Mouse (Mus musculus) heart, adult 2 months (tissue): Measurements from ENCODE around the gene Naa35. TPM values are rescaled to one million over a fixed set of nuclear protein-coding genes. Genes with fewer than 3 reads are reported as not detected.

Source experiments
- DNase-seq, 2 experiments: peaks; one replicate each; pipeline ENCODE4 v3.0.0; 2021
- H3K27ac ChIP-seq: fragments of 200-600 bp; 2 replicates; pipeline ENCODE4 v1.8.1; 2022
- H3K27me3 ChIP-seq: fragments of 200-500 bp; 2 replicates; pipeline ENCODE4 v1.6.1; 2012; ENCODE audit warnings: mild to moderate bottlenecking, low read length, inconsistent platforms, mixed read lengths; ENCODE audit not compliant: control insufficient read depth, insufficient read depth
- H3K36me3 ChIP-seq: fragments of 200-500 bp; 2 replicates; pipeline ENCODE4 v1.6.1; 2012; ENCODE audit warnings: low read length, inconsistent platforms; ENCODE audit not compliant: control insufficient read depth, insufficient read depth
- H3K4me1 ChIP-seq: fragments of 200-500 bp; 2 replicates; pipeline ENCODE4 v1.6.1; 2011; ENCODE audit warnings: low read length; ENCODE audit not compliant: control insufficient read depth, insufficient read depth
- H3K4me3 ChIP-seq: fragments of 200-600 bp; 2 replicates; pipeline ENCODE4 v1.8.1; 2022
- H3K79me2 ChIP-seq: fragments of 200-500 bp; replicated peaks from 2 replicates; pipeline ENCODE4 v1.6.1; 2012; ENCODE audit warnings: mild to moderate bottlenecking, inconsistent platforms, low read length, moderate library complexity, mixed read lengths; ENCODE audit not compliant: control insufficient read depth, insufficient read depth
- H3K9ac ChIP-seq: fragments of 200-500 bp; 2 replicates; pipeline ENCODE4 v1.6.1; 2012; ENCODE audit warnings: low read depth, mild to moderate bottlenecking, control low read depth, inconsistent platforms, low read length, mixed read lengths
- CTCF ChIP-seq: fragments of 200-600 bp; IDR thresholded peaks from 2 replicates; pipeline ENCODE4 v1.8.1; 2022; ENCODE audit warnings: antibody characterized with exemption, mild to moderate bottlenecking, moderate library complexity
- EP300 ChIP-seq: fragments of 200-500 bp; IDR thresholded peaks from 2 replicates; pipeline ENCODE4 v1.6.1; 2011; ENCODE audit warnings: low read depth, low read length, control low read depth; ENCODE audit not compliant: insufficient read depth
- POLR2A ChIP-seq: fragments of 200-500 bp; IDR thresholded peaks from 2 replicates; pipeline ENCODE4 v1.6.1; 2011; ENCODE audit warnings: mild to moderate bottlenecking, low read depth, low read length, control low read depth; ENCODE audit not compliant: insufficient read depth
- WGBS: fragments of 180-500 bp; shearing (Covaris S2); methylation state at CpG from one replicate; pipeline ENCODE4 v1.1.7; 2018; 5-methylcytosine and 5-hydroxymethylcytosine counted together
- intact Hi-C: fragments of 180-260 bp; cut with DNase I; formaldehyde crosslinking; loops from one replicate; pipeline ENCODE4 v1.15.1; 2025
- polyA plus RNA-seq: library from polyadenylated mRNA; depleted of rRNA; stranded (reverse); fragments of >200 nt; gene quantifications from 2 replicates; pipeline ENCODE4 v1.2.3, GENCODE M21; 2012
- total RNA-seq, 2 experiments: library from RNA; stranded (reverse); gene quantifications; 2 replicates each; pipeline ENCODE4 v1.2.3; 2021

The Naa35 gene
- total and polyA plus RNA-seq, 3 experiments, result 28.0 to 106 (median 79.9) TPM

DNA sequence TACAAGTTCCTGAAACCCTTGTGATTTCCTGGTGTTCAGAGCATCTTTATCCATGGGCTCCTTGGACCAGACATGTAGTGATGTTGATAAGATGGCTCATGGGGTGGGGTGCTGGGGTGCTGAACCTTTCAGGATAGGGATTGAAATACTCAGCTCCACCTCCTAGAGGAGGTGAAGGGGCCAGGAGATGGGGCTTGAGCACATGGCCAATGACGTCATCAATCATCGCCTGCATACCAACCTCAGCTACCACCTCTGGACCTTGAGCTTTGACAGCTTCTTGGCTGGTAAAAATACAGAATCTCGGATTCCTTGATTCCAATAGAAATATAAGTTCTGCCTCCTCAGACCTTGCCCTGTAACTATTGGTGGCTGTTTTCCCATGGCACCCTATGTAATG, 60.4 kb downstream of the Naa35 start:
- Histone ChIP-seq H3K27ac (no peak overlapping the region), H3K79me2 (no peaks in the 10 kb centered on the region), H3K36me3 (no peaks in the 10 kb centered on the region), H3K27me3 (no peaks in the 10 kb centered on the region), H3K9ac (no peak overlapping the region), H3K4me1 (no peaks in the 10 kb centered on the region), H3K4me3 (no peak overlapping the region)
- intact Hi-C loops, result loop anchor here (5.0 kb wide), 1 partner anchor 82 kb away; no protein-coding TSS in a partner anchor
- no peak for DNase-seq
- TF ChIP-seq EP300 (no peak), POLR2A (no peak), CTCF (no peak)
- 90% methylated on average over 3 of the region's 3 CpGs for WGBS

- intact Hi-C loops, result loop anchor here (5.0 kb wide), 1 partner anchor 81 kb away; no protein-coding TSS in a partner anchor
- TF ChIP-seq EP300 (no peak), CTCF (no peak)
- H3K36me3 ChIP-seq, result no peaks in the 10 kb centered on the region
- no peak overlapping the region for H3K9ac ChIP-seq
- no peaks in the 10 kb centered on the region for H3K79me2 ChIP-seq
- H3K4me1 ChIP-seq, result no peaks in the 10 kb centered on the region
- peak in 1 of 2 experiments; percentile 14 for DNase-seq
- H3K27me3 ChIP-seq, result no peaks in the 10 kb centered on the region
- H3K4me3 ChIP-seq, result no peak overlapping the region
- H3K27ac ChIP-seq, result no peak overlapping the region
- 61% methylated on average over 11 of the region's 11 CpGs for WGBS
Measured at GRCm38 (mm10) chr13:59646674-59647244, 61.7 kb downstream of the Naa35 start.

DNA sequence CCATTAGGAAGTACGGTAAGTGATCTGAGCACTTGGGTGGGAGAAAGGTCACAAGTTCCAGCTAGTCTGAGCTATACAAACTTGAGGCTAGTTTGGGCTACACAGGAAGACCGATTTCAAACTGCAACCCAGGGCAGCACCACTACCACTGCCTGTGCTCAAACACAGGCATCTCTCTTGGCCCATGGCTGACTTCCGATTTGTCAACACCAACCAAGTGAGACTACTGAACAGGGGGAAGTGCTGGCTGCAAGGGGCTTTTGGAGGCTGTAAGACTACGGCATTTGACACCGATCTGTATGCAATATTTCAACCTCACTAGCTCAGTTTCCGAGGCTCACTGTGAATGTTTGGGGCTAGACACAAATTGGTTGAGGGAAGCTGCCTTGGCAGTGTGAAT, 62.4 kb downstream of the Naa35 start:
- H3K36me3 ChIP-seq, result no peaks in the 10 kb centered on the region
- H3K9ac ChIP-seq, result no peak overlapping the region
- WGBS, result 85% methylated on average over 6 of the region's 6 CpGs
- no peaks in the 10 kb centered on the region for H3K27me3 ChIP-seq
- H3K4me1 ChIP-seq, result no peaks in the 10 kb centered on the region
- no peak overlapping the region for H3K4me3 ChIP-seq
- no peaks in the 10 kb centered on the region for H3K79me2 ChIP-seq
- no peak for DNase-seq
- no peak overlapping the region for H3K27ac ChIP-seq
- TF ChIP-seq EP300, result no peak
- intact Hi-C loops, result loop anchor here (5.0 kb wide), 1 partner anchor 80 kb away; no protein-coding TSS in a partner anchor

DNA sequence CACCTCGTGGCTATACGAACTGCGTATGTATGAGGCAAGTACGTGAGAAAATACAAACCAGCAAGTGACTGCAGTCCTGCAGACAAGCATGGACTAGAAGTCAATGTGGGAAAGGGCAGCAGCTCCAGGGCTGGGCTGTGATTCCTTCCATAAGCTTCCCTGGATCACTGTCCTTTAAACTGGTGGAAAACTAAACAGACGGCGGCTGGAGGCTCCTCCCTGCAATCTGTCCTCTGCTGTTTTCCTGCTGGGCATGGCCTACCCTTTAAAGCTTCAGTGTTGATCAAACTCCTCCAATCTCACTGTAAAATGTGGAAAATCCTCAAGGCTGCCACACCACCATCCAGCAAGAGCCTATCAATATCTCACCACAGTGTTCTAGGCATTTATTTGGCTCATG, 63.5 kb downstream of the Naa35 start:
- intact Hi-C loops, result loop anchor here (5.0 kb wide), 1 partner anchor 79 kb away; no protein-coding TSS in a partner anchor
- WGBS, result 91% methylated on average over 6 of the region's 6 CpGs

DNA sequence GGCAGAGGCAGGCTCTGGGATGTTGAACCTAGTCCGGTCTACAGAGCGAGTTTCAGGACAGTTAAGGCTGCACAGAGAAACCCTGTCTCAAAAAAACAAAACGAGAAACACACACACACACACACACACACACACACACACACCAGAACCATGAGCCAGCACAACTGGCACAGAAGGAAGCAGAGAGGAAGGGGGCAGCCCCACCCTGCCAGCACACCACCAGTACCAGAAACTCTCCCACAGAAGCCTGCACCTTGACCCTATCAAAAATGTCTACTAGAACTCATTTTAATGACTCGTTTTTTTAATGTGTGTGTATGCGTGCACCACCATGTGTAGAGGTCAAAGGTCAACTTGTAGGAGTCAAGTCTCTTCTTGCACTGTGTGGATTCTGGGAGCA, 64.7 kb downstream of the Naa35 start:
- Histone ChIP-seq H3K27ac (no peak overlapping the region), H3K4me3 (no peak overlapping the region), H3K9ac (no peak overlapping the region), H3K36me3 (no peaks in the 10 kb centered on the region), H3K79me2 (no peaks in the 10 kb centered on the region), H3K4me1 (no peaks in the 10 kb centered on the region), H3K27me3 (no peaks in the 10 kb centered on the region)
- intact Hi-C loops, result loop anchor here (5.0 kb wide), 1 partner anchor 78 kb away; no protein-coding TSS in a partner anchor
- 86% methylated on average over 5 of the region's 5 CpGs for WGBS
- TF ChIP-seq CTCF (no peak), EP300 (no peak), POLR2A (no peak)
- no peak for DNase-seq

More for the DNA sequence above, 63.5 kb downstream of the Naa35 start:
- Histone ChIP-seq H3K4me1 (no peaks in the 10 kb centered on the region), H3K4me3 (no peak overlapping the region), H3K27ac (no peak overlapping the region), H3K9ac (no peak overlapping the region), H3K27me3 (no peaks in the 10 kb centered on the region), H3K79me2 (no peaks in the 10 kb centered on the region), H3K36me3 (no peaks in the 10 kb centered on the region)
- TF ChIP-seq POLR2A (no peak), CTCF (no peak), EP300 (no peak)
- no peak for DNase-seq

GRCm38 (mm10) chr13:59652651-59653050, 67.6 kb downstream of the Naa35 start:
- TF ChIP-seq POLR2A, result no peak
- TF ChIP-seq EP300, result no peak
- no peak for TF ChIP-seq CTCF
- Histone ChIP-seq H3K4me3 (no peak overlapping the region), H3K79me2 (no peaks in the 10 kb centered on the region), H3K27ac (no peak overlapping the region), H3K27me3 (no peaks in the 10 kb centered on the region), H3K4me1 (peaks cover 4% of the 10 kb centered on the region), H3K9ac (no peak overlapping the region), H3K36me3 (no peaks in the 10 kb centered on the region)
- no peak for DNase-seq
- WGBS, result 75% methylated on average over 5 of the region's 5 CpGs
- intact Hi-C loops, result no loop called here
